Mouse (Mus musculus) testis, adult 2 months (tissue): ENCODE measurements around the gene Rps27a. TPM values are rescaled to one million over a fixed set of nuclear protein-coding genes. Genes with fewer than 3 reads are reported as not detected.
A peak's percentile ranks its signal among the peaks of the same experiment; 100 is the strongest.

Source experiments
- H3K27ac ChIP-seq: fragments of 200-500 bp; 2 replicates; pipeline ENCODE4 v1.5.1; 2012; ENCODE audit warnings: low read depth, low read length; ENCODE audit not compliant: control insufficient read depth, insufficient read depth
- H3K27me3 ChIP-seq: fragments of 200-500 bp; 2 replicates; pipeline ENCODE4 v1.6.1; 2012; ENCODE audit warnings: mild to moderate bottlenecking, low read length, moderate library complexity; ENCODE audit not compliant: control insufficient read depth, insufficient read depth
- H3K36me3 ChIP-seq: fragments of 200-500 bp; 2 replicates; pipeline ENCODE4 v1.6.1; 2012; ENCODE audit warnings: mild to moderate bottlenecking, low read length; ENCODE audit not compliant: control insufficient read depth, insufficient read depth
- H3K4me1 ChIP-seq: fragments of 200-500 bp; 2 replicates; pipeline ENCODE4 v1.6.1; 2012; ENCODE audit warnings: low read length; ENCODE audit not compliant: control insufficient read depth, insufficient read depth
- H3K4me3 ChIP-seq: fragments of 200-500 bp; 2 replicates; pipeline ENCODE4 v1.5.1; 2012; ENCODE audit warnings: low read depth, mild to moderate bottlenecking, low read length, moderate library complexity, mixed read lengths; ENCODE audit not compliant: control insufficient read depth
- CTCF ChIP-seq: fragments of 200-500 bp; IDR thresholded peaks from 2 replicates; pipeline ENCODE4 v1.5.1; 2012; ENCODE audit warnings: low read depth, mild to moderate bottlenecking, inconsistent platforms, low read length, moderate library complexity; ENCODE audit not compliant: control insufficient read depth, insufficient read depth, insufficient replicate concordance
- POLR2A ChIP-seq: fragments of 200-500 bp; IDR thresholded peaks from 2 replicates; pipeline ENCODE4 v1.6.1; 2012; ENCODE audit warnings: low read depth, mild to moderate bottlenecking, inconsistent platforms, low read length, moderate library complexity; ENCODE audit not compliant: control insufficient read depth
- polyA plus RNA-seq: library from polyadenylated mRNA; depleted of rRNA; stranded (reverse); fragments of >200 nt; gene quantifications from 2 replicates; pipeline ENCODE4 v1.2.3, GENCODE M21; 2012

Rps27a gene
- polyA plus RNA-seq, 1 experiment, result 95.0 TPM

DNA sequence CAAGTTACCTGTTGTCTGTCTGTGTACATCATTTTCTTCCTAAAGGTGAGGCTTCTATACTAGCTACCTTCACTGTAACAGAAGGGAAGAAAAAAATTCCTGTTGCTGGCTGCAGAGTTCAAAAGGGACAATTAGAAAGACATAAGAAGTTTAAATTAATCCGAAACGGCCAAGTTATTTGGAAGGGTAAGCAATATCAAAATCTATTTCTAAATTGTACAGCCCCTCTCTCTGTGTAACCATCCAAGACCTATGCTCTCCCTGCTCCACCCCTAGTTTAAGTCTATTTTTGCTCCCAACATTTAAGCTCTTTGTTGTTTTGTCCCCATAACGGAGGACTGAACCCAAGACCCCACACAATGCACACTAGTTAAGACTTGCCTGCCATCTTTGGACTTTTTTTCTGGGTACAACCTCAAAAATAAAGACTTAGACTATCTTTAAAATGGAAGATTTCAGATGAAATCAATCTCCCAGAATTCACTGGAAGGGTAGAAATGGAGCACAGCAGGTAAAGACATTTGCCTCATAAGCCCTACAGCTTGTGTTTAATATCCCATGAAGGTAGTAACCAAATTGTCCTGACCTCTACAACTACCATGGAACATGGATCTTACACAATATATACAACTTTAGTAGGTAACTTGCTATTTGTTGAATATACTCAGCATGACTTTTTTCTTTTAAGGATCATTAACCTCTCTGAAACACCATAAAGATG, 3.5 kb downstream of the Rps27a start:
- no peaks in the 10 kb centered on the region; the same call in 1 of the 2 replicates for H3K36me3 ChIP-seq
- H3K27ac ChIP-seq, result no peak overlapping the region
- H3K27me3 ChIP-seq, result no peaks in the 10 kb centered on the region
- no peak overlapping the region for H3K4me3 ChIP-seq
- H3K4me1 ChIP-seq, result no peaks in the 10 kb centered on the region
- no peak for TF ChIP-seq CTCF
- TF ChIP-seq POLR2A, result no peak

- H3K36me3 ChIP-seq, result peaks cover 2% of the 10 kb centered on the region
- TF ChIP-seq CTCF (no peak), POLR2A (no peak)
These were observed 9.7 kb downstream of the Rps27a start for GRCm38 (mm10) chr11:29538201-29538600.

DNA sequence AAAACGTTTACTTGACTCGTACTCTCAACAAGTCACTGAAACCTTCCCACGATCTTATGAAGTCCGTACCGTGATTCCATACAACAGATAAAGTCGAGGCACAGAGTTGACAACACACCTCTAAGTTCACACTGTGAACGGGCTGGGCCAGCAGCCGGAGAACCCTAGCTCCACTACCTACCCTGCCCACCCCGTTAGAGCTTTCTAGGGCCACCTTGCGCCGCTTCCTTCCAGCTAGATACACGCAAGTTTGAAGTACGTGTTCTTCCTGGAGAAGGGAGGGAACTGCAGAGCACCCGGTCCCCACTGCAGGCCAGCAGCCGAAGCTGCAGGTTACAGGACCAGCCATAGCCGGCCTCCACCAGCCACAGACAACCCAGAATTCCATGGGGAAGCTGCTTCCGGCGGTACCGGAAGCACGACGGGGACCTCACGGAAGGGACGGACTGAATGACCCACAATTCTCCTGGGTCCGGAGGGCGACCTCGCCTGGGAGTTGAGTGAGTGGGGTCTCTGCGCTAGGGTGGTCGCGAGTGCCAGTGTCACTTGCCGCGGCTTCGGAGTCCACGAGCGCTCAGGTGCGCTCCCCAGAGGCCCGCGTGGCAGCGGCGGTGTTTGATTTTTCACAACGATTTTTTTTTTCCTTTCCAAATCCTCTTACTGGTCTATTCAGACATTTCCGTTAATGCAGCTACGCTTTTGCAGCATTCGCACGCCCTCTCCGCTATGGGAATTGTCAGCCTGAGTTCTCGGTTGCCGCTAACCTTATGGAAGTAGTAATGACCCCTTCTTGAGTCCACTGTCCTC, 21.7 kb downstream of the Rps27a start, which contains the start of gene Mtif2:
Mtif2 (plus strand) TSS at position 421 of the 807 bp plus-strand sequence.
- Histone ChIP-seq H3K27me3 (no peaks in the 10 kb centered on the region), H3K27ac (peak within 1 kb of the TSS; percentile 83), H3K4me1 (no peaks in the 10 kb centered on the region), H3K4me3 (peak within 1 kb of the TSS; percentile 85), H3K36me3 (no peaks in the 10 kb centered on the region)
- no peak for TF ChIP-seq CTCF
- TF ChIP-seq POLR2A, result peak; percentile 94

More at GRCm38 (mm10) chr11:29538201-29538600, 9.7 kb downstream of the Rps27a start:
- Histone ChIP-seq H3K4me3 (no peak overlapping the region), H3K4me1 (no peaks in the 10 kb centered on the region), H3K27me3 (no peaks in the 10 kb centered on the region), H3K27ac (no peak overlapping the region)

DNA sequence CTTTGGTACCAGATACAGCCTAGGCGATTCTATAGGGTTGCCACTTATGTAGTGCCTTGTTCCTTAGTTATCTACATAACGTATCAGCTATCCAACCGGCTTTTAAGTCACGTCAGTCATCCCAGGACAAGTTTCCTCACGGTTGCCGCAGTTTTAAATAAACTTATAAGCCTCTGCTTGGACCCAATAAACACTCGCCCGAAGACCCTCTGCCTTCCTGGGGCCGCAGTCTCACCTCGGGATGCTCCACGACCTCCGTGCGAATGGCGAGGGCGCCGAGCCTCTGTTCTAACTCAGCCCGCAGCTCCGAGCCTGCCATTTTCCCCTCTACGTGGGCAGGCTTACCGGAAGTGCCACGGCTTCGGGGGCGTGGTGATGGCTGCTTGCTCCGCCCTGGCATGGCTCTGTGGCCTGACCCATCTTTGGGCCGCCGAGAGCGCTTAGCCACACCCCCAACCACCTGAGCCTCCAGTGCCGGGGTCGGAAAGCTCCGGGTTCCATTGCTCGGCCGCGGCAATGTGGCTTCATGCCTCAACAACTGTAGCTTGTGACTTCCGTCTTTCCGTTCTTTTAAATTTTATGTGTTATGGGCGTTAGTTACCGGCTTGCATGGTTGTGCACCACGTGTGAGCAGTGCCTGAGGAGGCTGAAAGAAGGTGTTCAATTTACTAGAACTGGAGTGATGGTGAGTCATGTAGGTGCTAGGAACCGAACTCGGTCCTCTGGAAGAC, 33.1 kb downstream of the Rps27a start, which contains the start of gene Prorsd1:
Prorsd1 (minus strand) TSS at position 352 of the 731 bp plus-strand sequence.
- Histone ChIP-seq H3K27ac (peak within 1 kb of the TSS; percentile 69), H3K4me1 (peaks cover 3% of the 10 kb centered on the region; the same call in 1 of the 2 replicates), H3K4me3 (peak within 1 kb of the TSS; percentile 88), H3K27me3 (no peaks in the 10 kb centered on the region), H3K36me3 (no peaks in the 10 kb centered on the region)
- TF ChIP-seq CTCF, result no peak
- peak; percentile 87 for TF ChIP-seq POLR2A

- no peaks in the 10 kb centered on the region for H3K36me3 ChIP-seq
- no peaks in the 10 kb centered on the region for H3K27me3 ChIP-seq
- TF ChIP-seq CTCF (no peak), POLR2A (no peak)
- peak overlapping the region; percentile 69 for H3K27ac ChIP-seq
- H3K4me1 ChIP-seq, result peaks cover 3% of the 10 kb centered on the region; the same call in 1 of the 2 replicates
- H3K4me3 ChIP-seq, result peak overlapping the region; percentile 88
These were observed 33.6 kb downstream of the Rps27a start for GRCm38 (mm10) chr11:29514325-29514681.

DNA sequence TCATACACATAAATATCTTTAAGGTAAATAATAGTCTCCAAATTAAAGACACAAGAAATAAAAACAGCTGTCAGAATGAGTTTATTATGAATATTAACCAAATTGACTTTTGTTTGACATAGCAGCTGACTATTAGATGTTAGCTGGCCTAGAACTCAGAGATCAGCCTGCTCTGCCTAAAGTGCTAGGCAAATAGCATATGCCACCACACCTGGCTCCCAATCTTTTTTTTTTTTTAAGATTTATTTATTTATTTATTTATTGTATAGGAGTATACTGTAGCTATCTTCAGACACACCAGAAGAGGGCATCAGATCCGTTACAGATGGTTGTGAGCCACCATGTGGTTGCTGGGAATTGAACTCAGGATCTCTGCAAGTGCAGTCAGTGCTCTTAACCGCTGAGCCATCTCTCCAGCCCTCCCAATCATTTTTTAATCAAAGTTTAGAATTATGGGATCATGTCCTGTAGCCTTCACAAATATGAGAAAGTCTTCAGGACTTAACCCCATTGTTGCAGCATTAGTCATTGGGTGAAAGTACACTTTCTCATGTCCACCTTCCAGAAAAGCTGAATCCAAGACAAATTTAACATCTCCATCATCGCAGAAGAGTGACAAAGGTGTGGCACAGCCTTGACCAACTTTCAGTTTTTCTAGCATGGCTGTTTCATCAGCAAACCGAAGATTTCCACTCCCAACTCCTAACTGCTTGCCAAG, 34.9 kb downstream of the Rps27a start:
- Histone ChIP-seq H3K36me3 (no peaks in the 10 kb centered on the region), H3K4me1 (peaks cover 3% of the 10 kb centered on the region; the same call in 1 of the 2 replicates), H3K4me3 (no peak overlapping the region), H3K27me3 (no peaks in the 10 kb centered on the region), H3K27ac (no peak overlapping the region)
- no peak for TF ChIP-seq CTCF
- TF ChIP-seq POLR2A, result no peak
